Mouse (Mus musculus): ENCODE measurements around the gene Ppp3ca. TPM values are rescaled to one million over a fixed set of nuclear protein-coding genes. Genes with fewer than 3 reads are reported as not detected.

Gene Ppp3ca
- total RNA-seq, 2 experiments from 2014 or later = 47.8 to 48.3 TPM

DNA sequence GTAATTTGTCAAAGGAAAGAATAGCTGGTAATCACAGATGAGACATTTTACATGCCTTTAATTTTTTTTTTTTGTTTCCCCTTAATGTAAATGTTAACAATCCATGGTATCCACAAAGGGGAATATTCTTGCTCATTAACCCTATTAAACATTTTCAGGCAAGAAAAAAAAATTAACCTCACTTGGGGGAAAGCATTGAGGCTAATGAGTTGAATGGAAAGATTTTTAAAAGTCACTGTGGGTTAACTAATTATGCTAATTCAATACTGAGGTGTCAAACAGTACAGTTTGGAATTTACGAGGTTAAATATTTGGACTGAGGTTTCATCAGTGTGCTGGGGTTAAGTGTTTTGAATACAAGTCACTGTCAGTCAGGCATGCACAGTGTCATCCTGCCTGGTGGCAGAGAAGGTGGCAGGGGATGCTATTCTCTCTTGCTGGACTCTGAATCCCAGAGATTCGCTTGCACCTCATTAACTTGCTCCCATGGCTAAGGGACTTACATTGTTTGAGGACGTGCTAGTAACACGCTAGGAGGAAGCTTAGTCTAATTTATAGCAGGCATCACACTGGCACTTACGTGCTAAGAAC, 82.3 kb downstream of the Ppp3ca start:
- intact Hi-C loops (cut with DNase I) = no loop called here

DNA sequence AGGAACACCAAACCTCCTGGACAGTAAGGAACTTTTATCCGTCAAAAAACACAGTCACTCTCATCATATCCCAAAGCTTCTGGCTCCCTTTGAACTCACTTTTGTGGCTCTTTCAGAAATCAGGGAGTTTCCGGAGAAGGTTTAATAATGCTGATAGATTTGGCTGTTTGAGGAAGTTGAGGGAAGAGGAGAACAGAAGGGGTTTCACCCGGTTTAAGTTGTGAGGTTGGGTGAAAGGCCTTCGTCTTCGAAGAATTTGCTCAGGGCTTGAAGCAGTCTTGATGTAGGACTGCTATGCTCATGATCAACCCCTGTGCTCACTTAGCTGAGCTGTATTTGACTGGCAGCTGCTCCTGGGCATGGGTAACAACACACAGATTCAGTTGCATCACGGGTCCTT, 86.2 kb downstream of the Ppp3ca start:
- no peak for DNase-seq
- intact Hi-C loops (cut with DNase I) = no loop called here

More for the DNA sequence above, 82.3 kb downstream of the Ppp3ca start:
- DNase-seq = no peak

DNA sequence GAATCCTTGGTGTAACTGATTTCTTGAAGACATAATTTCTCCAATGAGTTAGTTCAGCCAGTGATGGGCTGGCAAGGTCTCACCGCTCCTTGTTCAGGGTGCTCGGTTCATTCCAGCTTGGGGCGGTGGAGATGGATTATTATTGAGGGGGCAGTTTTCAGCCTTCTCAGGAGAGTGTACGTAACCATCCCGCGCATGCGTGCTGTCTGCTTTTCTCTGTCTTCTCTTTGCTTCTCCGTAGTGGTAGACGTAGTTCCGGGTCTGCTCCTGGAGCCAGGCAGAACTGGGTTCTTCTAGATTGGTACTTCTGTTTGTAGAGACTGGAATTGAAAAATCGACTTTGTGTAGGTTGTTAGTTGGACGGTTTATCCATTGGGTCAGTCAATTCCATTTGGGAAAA, 89.5 kb downstream of the Ppp3ca start:
- DNase-seq = no peak
- intact Hi-C loops (cut with DNase I) = no loop called here

GRCm38 (mm10) chr3:136761292-136761978, 91.5 kb downstream of the Ppp3ca start:
- no peak for DNase-seq
- intact Hi-C loops (cut with DNase I) = loop anchor here (5.0 kb wide), 1 partner anchor 76 kb away; no protein-coding TSS in a partner anchor

DNA sequence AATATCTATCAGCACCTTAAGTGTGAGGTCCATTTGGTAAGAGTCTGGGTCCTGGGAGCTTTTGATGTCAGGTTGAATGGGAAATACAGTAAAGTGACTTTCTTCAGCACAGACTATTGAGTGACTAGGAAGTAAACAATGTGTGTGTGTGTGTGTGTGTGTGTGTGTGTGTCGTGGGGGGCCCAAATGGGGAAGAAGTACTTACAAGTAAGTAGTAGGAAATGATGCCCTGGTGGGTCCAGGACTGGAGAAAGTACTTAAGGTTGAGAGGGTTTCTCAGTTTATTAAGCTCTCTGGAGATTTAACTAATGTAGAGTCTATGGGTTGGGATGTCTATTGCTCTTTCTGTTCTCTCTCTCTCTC, 92.0 kb downstream of the Ppp3ca start:
- intact Hi-C loops (cut with DNase I) = loop anchor here (5.0 kb wide), 1 partner anchor 75 kb away; no protein-coding TSS in a partner anchor
- no peak for DNase-seq

DNA sequence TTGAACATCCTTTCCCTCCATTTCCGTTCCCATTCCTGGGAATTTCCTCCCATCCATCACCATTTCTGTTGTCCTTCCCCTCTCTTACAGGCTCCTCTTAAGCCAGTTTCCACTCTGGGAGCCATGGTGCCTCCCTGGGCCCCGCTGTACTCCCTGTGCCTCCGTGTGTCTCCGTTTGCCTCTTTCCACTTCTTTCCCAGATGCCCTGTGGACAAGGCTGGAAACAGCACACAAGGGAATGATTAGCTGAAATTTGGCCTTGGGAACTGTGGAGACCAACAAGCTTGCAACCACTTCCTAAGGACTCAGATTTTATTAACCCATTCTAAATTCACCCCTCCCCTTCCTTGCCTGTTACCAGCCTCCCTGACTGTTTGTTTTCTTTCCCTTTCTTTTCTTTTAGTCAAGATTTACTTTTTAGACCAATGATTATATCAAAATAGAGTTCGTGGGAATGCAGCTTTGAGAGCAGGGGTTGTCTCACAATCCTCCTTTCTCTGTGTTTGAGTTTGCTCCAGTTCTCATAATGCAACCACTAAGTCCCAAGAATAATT, 93.9 kb downstream of the Ppp3ca start:
- intact Hi-C loops (cut with DNase I) = loop anchor here (5.0 kb wide), 1 partner anchor 74 kb away; no protein-coding TSS in a partner anchor
- DNase-seq = no peak

DNA sequence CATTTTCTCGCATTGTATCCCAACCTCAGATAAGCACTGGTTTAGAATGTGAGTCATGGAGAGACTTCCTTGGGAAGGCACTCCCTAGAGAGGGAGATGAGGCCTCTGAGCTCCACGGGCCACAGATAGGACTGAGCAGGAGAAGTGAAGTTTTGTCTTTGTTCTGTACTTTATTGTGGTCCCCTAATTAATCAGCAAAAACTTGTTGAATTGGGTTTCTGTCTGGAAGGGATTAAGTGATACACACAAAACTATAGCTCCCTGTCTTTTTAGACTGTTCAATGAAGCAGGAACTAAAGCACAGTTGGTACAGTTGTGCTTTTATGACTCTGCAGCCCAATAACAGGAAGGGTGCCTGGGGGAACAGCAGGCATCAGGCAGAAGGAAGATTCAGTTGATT, 95.6 kb downstream of the Ppp3ca start:
- DNase-seq = no peak
- intact Hi-C loops (cut with DNase I) = loop anchor here (5.0 kb wide), 1 partner anchor 43 kb away; no protein-coding TSS in a partner anchor

- DNase-seq = peak in 1 of 2 experiments; percentile 29
- intact Hi-C loops (cut with DNase I) = loop anchor here (5.0 kb wide), 1 partner anchor 47 kb away; no protein-coding TSS in a partner anchor
Measured at GRCm38 (mm10) chr3:136768775-136769485, 99.0 kb downstream of the Ppp3ca start.

- intact Hi-C loops (cut with DNase I) = loop anchor here (5.0 kb wide), 1 partner anchor 47 kb away; no protein-coding TSS in a partner anchor
- DNase-seq = no peak
Measured at GRCm38 (mm10) chr3:136769486-136769882, 99.6 kb downstream of the Ppp3ca start.

DNA sequence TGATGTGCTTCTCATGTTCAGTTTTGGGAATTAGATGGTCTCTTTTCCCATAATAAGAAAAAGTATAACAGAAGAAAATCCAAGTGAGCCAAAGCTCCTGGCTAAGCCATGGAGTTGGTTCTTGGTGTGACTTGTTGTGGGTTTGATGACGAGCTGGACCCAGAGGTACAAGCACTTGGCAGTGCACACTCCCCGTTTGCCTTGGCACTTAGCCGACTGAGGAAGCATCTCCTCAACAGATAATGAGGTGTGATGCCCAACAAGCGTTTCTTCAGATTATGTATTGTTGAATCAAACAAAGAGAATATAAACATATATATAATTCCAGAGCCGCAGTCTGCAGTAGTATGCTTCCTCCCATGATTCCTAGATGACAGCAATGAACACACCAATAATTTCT, 101.8 kb downstream of the Ppp3ca start:
- intact Hi-C loops (cut with DNase I) = no loop called here

GRCm38 (mm10) chr3:136773217-136773616, 103.3 kb downstream of the Ppp3ca start:
- intact Hi-C loops (cut with DNase I) = no loop called here
- no peak for DNase-seq

More for the DNA sequence above, 101.8 kb downstream of the Ppp3ca start:
- DNase-seq = no peak

DNA sequence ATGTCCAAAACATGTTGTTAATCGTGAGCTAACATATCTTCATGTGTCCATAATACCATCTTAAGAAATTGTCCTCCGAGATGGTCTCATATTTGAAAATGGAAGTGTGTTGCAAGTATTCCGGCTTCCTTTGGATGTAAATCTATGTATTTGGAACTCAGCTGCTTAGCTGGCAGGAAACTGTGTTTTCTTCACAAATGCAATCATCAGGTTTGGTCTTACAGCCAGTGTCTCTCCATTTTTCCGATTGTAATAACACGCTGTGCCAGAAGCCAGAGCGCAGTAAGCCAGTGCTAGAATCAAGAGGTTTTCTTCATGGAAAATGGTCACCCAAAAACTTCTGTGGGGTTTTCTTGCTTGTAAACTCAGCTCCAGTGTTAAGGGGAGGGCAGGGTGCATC, 104.3 kb downstream of the Ppp3ca start:
- intact Hi-C loops (cut with DNase I) = no loop called here
- DNase-seq = no peak

DNA sequence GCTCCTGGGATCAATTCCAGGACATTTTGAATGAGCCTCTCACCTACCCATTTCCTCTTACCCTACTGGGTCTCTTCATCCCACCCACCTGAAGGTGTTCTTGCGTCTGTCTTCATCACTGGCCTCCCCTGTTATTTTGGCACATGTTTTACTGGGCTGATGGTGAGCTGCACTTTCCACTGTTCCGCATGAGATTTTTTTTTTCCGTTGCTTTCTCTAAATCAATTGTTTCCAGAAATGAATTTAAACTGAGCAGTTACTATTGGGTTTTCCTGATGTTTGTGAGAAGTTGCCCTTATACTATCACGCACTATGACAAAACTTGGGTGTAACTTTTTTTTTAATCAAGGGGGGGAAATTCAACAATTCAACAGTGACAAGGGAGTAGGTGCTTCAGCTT, 106.6 kb downstream of the Ppp3ca start:
- DNase-seq = no peak
- intact Hi-C loops (cut with DNase I) = no loop called here

- intact Hi-C loops (cut with DNase I) = no loop called here
Measured at GRCm38 (mm10) chr3:136777380-136777779, 107.5 kb downstream of the Ppp3ca start.

DNA sequence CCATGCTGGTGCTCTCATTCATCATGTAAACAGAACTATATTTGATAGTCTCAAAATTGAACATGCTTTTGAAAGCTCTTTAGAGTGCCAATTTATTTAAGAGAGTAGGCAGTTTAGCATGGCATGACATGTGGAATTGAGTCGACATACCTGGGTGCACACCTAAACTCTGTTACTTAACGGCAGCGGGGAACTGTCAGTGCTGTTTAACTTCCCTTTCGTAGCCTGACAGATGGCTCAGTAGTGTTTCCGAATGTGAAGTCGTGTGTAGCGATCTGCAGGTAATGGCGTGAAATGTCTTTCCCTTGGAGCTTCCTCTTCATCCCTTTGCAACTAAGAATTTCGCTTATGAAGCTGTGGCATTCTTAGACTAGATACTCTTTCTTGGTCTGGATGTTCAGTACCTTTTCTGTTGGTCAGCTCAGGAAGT, 107.9 kb downstream of the Ppp3ca start:
- intact Hi-C loops (cut with DNase I) = no loop called here
- no peak for DNase-seq

More at GRCm38 (mm10) chr3:136777380-136777779, 107.5 kb downstream of the Ppp3ca start:
- DNase-seq = no peak

DNA sequence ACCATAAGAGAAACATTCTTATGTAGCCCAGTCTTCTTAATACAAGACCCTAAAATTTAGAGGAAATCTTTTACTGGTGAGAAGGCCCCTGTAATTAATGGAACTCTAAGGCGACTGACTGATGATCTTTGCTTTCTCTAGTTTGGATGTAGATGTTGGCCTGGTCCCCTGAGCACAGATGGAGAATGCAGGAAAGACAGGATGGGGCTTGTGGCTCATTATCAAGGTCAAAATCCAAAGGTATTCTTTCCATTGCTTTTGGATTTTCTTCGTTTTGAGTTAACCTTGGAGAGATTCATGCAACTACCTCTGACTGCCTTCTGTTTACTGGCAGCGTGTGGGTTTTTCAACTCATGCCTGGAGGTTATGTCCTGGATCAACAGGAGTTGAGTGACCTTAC, 110.4 kb downstream of the Ppp3ca start:
- no peak for DNase-seq
- intact Hi-C loops (cut with DNase I) = no loop called here

- DNase-seq = no peak
- intact Hi-C loops (cut with DNase I) = no loop called here
Measured at GRCm38 (mm10) chr3:136782058-136782457, 112.1 kb downstream of the Ppp3ca start.

DNA sequence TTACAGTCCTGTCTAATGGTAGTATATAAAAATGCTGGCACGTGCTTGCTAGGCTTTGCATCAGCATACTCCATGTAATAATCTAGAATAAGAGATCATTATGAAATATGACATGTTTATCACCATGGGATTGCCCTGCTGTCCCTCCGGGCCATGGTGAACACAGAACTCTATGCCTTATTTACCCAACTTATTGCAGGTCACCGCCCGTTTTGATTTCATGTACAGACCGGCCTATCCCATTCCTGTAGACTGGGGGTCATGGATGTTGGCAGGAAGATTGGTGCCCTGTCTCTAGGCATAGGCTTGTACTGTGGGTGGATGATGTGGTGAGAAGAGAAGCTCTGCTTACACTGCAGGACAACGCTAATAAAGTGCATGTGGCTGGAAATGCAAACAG, 115.8 kb downstream of the Ppp3ca start:
- intact Hi-C loops (cut with DNase I) = no loop called here
- DNase-seq = no peak

GRCm38 (mm10) chr3:136790261-136790871, 120.4 kb downstream of the Ppp3ca start:
- DNase-seq = no peak
- intact Hi-C loops (cut with DNase I) = no loop called here

DNA sequence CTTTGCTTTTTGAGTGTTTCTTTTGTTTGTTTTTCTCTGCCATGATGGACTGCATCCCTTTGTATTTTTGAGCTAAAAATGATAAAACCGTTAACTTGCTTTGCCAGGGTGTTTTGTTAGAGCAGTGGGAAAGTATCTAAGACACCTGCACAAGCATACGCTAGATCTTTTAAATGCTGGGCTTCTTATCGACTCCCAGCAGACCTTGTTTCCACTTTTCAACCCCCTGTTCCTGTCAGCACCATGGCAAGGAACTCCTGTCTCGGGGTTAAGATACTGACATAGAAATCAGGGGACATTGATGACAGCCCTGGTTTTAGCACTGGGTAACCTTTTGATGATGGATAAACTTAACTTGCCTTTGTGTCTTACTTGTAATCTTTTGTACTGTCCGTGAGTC, 121.5 kb downstream of the Ppp3ca start:
- DNase-seq = no peak
- intact Hi-C loops (cut with DNase I) = no loop called here

- DNase-seq = no peak
Measured at GRCm38 (mm10) chr3:136791946-136792345, 122.0 kb downstream of the Ppp3ca start.

More at GRCm38 (mm10) chr3:136791946-136792345, 122.0 kb downstream of the Ppp3ca start:
- intact Hi-C loops (cut with DNase I) = no loop called here
